Mouse (Mus musculus): Measurements from ENCODE around the gene Simc1.
A peak's percentile ranks its signal among the peaks of the same experiment; 100 is the strongest.

Gene Simc1

GRCm38 (mm10) chr13:54589996-54590951, 86.7 kb downstream of the Simc1 start, which contains the start of the genes Nop16 and Higd2a:
Gene Nop16, minus strand, starts transcription at chr13:54590090.
Gene Higd2a, plus strand, starts transcription at chr13:54590207.
- peak; percentile 92 to 95 for DNase-seq

DNA sequence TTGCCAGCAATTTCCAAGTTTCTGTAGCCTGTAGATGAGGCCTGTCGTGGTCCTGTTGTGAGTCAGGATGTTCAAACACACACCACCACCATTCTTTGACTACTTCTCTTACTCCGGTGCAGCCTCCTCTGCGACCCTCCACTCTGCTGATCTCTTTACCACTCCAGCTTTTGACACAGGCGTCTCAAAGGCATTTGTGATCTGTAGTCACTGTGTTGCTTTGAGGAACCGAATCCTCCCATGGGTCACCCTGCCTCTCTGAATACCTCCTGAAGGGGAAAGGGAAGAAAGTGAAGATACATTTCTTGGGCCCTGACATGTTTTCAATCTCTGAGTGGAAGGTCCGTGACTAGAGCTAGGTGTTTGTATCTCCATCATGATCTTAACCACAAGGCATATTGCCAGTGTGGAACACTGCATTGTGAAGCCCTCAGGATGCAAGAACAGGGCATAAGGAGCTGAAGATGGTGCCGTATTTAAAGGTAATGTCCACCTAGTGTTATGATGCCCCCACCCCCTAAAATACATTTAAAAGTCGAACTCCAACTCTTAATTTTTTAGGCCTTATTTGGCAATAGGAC, 88.3 kb downstream of the Simc1 start:
- no peak for DNase-seq

DNA sequence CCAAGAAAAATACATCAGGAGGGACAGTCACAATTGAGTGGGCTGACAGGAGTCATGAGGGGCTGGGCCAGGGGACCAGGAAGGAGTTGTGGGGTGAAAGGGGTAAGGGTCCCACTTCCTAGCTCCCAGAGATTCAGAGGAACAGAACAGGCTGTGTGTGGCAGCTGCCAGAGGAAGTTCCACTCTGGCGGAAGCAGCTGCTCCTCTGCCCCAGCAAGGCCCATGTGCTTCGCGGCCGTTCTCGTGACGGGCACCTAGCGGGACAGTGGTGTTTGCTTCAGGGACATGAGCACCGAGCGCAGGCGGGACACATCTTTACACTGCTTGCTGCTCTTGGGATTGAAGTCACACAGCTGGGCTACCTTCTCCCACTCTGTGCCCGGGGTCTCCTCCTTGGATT, 90.0 kb downstream of the Simc1 start:
- no peak for DNase-seq

GRCm38 (mm10) chr13:54596107-54596690, 92.6 kb downstream of the Simc1 start:
- no peak for DNase-seq

- DNase-seq, result no peak
Measured at GRCm38 (mm10) chr13:54596870-54597269, 93.3 kb downstream of the Simc1 start.

- DNase-seq, result no peak
Measured at GRCm38 (mm10) chr13:54598622-54599143, 95.1 kb downstream of the Simc1 start.

All from thymus, postnatal 36 days (tissue).